Mouse (Mus musculus): ENCODE measurements at regions not wholly inside any gene's neighbourhood (a gene's known extent, or its start where the extent isn't known, plus 50 kb on each side); places are given as distances from the start of the nearest gene placed in this dataset.

DNA sequence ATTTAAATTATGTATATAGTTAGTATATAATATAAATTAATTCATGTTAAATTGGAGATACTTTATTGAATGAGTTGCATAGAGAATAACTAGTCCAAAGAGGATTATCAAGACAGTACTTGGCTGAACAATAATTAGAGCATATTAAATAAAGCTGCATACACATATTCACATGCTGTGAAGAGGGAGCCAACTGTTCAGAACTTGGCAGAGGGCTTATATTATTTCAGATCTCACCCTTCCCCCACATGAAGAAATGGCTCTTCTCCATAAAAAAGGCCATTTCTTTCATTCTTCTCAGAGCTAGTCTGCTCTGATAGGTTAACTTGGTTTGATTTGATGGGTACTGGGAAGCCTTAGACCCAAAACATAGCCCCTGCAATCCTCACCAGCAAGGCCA, 90.5 kb upstream of the Cblb start:
- no peak overlapping the region for H3K4me3 ChIP-seq (ENCODE audit: control insufficient read depth in 1 of 2, insufficient read depth in 1 of 2, low read depth in 2 of 2, low read length in 2 of 2)
- H3K27me3 ChIP-seq (ENCODE audit: control insufficient read depth in 1 of 2, insufficient read depth in 2 of 2, low read length in 2 of 2) = no peaks in the 10 kb centered on the region; a peak in 1 of 4 replicates
- no peak for DNase-seq (ENCODE audit: low read depth, low spot score)
- TF ChIP-seq TBP (IDR thresholded peaks at IDR 0.05; ENCODE audit: low read depth, low read length) = no peak
- TF ChIP-seq HCFC1 (IDR thresholded peaks at IDR 0.05; ENCODE audit: low read depth, low read length) = no peak
- TF ChIP-seq ZKSCAN1 (IDR thresholded peaks at IDR 0.05; ENCODE audit: low read depth, low read length) = no peak
- no peak for TF ChIP-seq GABPA (IDR thresholded peaks at IDR 0.05; ENCODE audit: low read depth, low read length)
- TF ChIP-seq TCF12 (IDR thresholded peaks at IDR 0.05; ENCODE audit: low read depth, low read length) = no peak
- no peak for TF ChIP-seq RAD21 (IDR thresholded peaks at IDR 0.05; ENCODE audit: low read depth, low read length)
- H3K79me2 ChIP-seq (ENCODE audit: control insufficient read depth, insufficient read depth, low read length, poor library complexity) = no peaks in the 10 kb centered on the region
- no peaks in the 10 kb centered on the region for H3K9me3 ChIP-seq (replicated peaks; ENCODE audit: insufficient read depth, low read length)
- no peaks in the 10 kb centered on the region for H3K4me1 ChIP-seq (ENCODE audit: control insufficient read depth in 1 of 2, insufficient read depth in 2 of 2, low read length in 2 of 2)
- no peaks in the 10 kb centered on the region for H3K36me3 ChIP-seq (ENCODE audit: control insufficient read depth in 1 of 2, insufficient read depth in 2 of 2, low read length in 2 of 2)
- H3K27ac ChIP-seq (ENCODE audit: control insufficient read depth, low read depth, low read length) = no peak overlapping the region
- no peak overlapping the region for H3K9ac ChIP-seq (ENCODE audit: control insufficient read depth, low read depth, low read length, poor library complexity, severe bottlenecking)

- no peak for DNase-seq (ENCODE audit: low read depth, low spot score)
- no peak overlapping the region for H3K4me3 ChIP-seq (ENCODE audit: control insufficient read depth in 1 of 2, insufficient read depth in 1 of 2, low read depth in 2 of 2, low read length in 2 of 2)
- no peak overlapping the region for H3K27ac ChIP-seq (ENCODE audit: control insufficient read depth, low read depth, low read length)
These were observed 88.4 kb upstream of the Cblb start for GRCm38 (mm10) chr16:51942431-51943130.

DNA sequence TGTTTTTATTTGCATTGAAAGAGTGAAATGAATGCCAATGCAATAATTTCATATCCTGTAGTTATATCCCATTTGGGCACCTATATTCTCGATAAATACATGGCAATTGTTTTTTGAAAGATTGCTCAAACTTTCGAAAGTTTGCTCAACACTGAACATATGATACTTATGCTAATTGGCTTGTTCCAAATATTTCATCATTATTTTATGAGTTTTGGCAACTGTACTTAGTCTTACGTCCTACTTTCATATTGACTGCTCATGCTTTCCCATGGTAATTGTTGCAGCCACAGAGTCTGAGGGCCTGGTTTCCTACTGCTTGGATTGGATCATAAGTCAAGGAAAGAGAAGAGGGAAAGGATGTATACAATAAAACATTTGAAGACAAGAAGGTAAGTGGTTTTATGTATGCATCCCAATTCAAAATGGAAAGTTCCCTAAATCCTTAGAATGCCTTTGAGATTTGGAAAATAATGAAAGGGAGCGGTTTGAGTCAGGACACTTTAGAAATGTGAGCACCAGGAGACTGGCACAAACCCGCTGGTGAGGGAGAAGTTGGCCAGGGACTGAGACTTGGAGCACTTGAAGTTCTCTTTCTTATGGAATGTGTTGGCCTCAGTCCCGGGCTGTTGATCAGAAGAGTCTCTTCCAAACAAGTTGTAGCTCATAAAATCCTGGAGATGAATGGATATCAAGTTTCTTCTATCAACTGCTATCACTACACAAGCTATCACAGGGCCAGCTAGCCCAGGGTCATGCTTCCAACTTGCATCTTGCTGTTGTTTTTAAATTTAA, 63.8 kb upstream of the Cblb start:
- Histone ChIP-seq H3K4me1 (ENCODE audit: control insufficient read depth in 1 of 2, insufficient read depth in 2 of 2, low read length in 2 of 2) (no peaks in the 10 kb centered on the region), H3K9ac (ENCODE audit: control insufficient read depth, low read depth, low read length, poor library complexity, severe bottlenecking) (no peak overlapping the region), H3K79me2 (ENCODE audit: control insufficient read depth, insufficient read depth, low read length, poor library complexity) (no peaks in the 10 kb centered on the region), H3K36me3 (ENCODE audit: control insufficient read depth in 1 of 2, insufficient read depth in 2 of 2, low read length in 2 of 2) (no peaks in the 10 kb centered on the region), H3K4me3 (ENCODE audit: control insufficient read depth in 1 of 2, insufficient read depth in 1 of 2, low read depth in 2 of 2, low read length in 2 of 2) (no peak overlapping the region), H3K27ac (ENCODE audit: control insufficient read depth, low read depth, low read length) (no peak overlapping the region), H3K9me3 (replicated peaks; ENCODE audit: insufficient read depth, low read length) (no peaks in the 10 kb centered on the region), H3K27me3 (ENCODE audit: control insufficient read depth in 1 of 2, insufficient read depth in 2 of 2, low read length in 2 of 2) (no peaks in the 10 kb centered on the region)
- TF ChIP-seq ZMIZ1 (IDR thresholded peaks at IDR 0.05; ENCODE audit: low read depth, low read length) = no peak
- no peak for TF ChIP-seq RCOR1 (IDR thresholded peaks at IDR 0.05; ENCODE audit: low read depth, low read length)
- no peak for TF ChIP-seq MAFK (IDR thresholded peaks at IDR 0.05; ENCODE audit: borderline replicate concordance, low read depth, low read length)
- no peak for TF ChIP-seq NRF1 (IDR thresholded peaks at IDR 0.05; ENCODE audit: insufficient read depth, low read depth, low read length, poor library complexity, severe bottlenecking)
- no peak for TF ChIP-seq TBP (IDR thresholded peaks at IDR 0.05; ENCODE audit: low read depth, low read length)
- TF ChIP-seq MAX (IDR thresholded peaks at IDR 0.05; ENCODE audit: low read length) = no peak
- no peak for TF ChIP-seq MYB (IDR thresholded peaks at IDR 0.05; ENCODE audit: low read depth, low read length)
- TF ChIP-seq MXI1 (IDR thresholded peaks at IDR 0.05; ENCODE audit: low read depth, low read length) = no peak
- no peak for DNase-seq (ENCODE audit: low read depth, low spot score)

More at GRCm38 (mm10) chr16:51942431-51943130, 88.4 kb upstream of the Cblb start:
- no peaks in the 10 kb centered on the region for H3K9me3 ChIP-seq (replicated peaks; ENCODE audit: insufficient read depth, low read length)
- H3K9ac ChIP-seq (ENCODE audit: control insufficient read depth, low read depth, low read length, poor library complexity, severe bottlenecking) = no peak overlapping the region
- H3K27me3 ChIP-seq (ENCODE audit: control insufficient read depth in 1 of 2, insufficient read depth in 2 of 2, low read length in 2 of 2) = no peaks in the 10 kb centered on the region; a peak in 1 of 4 replicates
- H3K36me3 ChIP-seq (ENCODE audit: control insufficient read depth in 1 of 2, insufficient read depth in 2 of 2, low read length in 2 of 2) = no peaks in the 10 kb centered on the region
- no peaks in the 10 kb centered on the region for H3K4me1 ChIP-seq (ENCODE audit: control insufficient read depth in 1 of 2, insufficient read depth in 2 of 2, low read length in 2 of 2)
- TF ChIP-seq KAT2A (conservative IDR thresholded peaks at IDR 0.05; ENCODE audit: low read depth, low read length) (no peak), EP300 (IDR thresholded peaks at IDR 0.05; ENCODE audit: low read depth in 1 of 2, low read length in 2 of 2) (no peak), ELF1 (IDR thresholded peaks at IDR 0.05; ENCODE audit: low read depth, low read length) (no peak), POLR2AphosphoS2 (IDR thresholded peaks at IDR 0.05; ENCODE audit: low read length) (no peak), MXI1 (IDR thresholded peaks at IDR 0.05; ENCODE audit: low read depth, low read length) (no peak), GABPA (IDR thresholded peaks at IDR 0.05; ENCODE audit: low read depth, low read length) (no peak), E2F4 (IDR thresholded peaks at IDR 0.05; ENCODE audit: borderline replicate concordance, low read depth, low read length) (no peak), MYB (IDR thresholded peaks at IDR 0.05; ENCODE audit: low read depth, low read length) (no peak), TBP (IDR thresholded peaks at IDR 0.05; ENCODE audit: low read depth, low read length) (no peak), UBTF (IDR thresholded peaks at IDR 0.05; ENCODE audit: borderline replicate concordance, insufficient read depth, low read depth, low read length) (no peak), SMC3 (IDR thresholded peaks at IDR 0.05; ENCODE audit: low read depth, low read length) (no peak), ZNF384 (IDR thresholded peaks at IDR 0.05; ENCODE audit: low read depth, low read length) (no peak), CHD1 (IDR thresholded peaks at IDR 0.05; ENCODE audit: low read depth, low read length) (no peak)
- H3K79me2 ChIP-seq (ENCODE audit: control insufficient read depth, insufficient read depth, low read length, poor library complexity) = no peaks in the 10 kb centered on the region
